Mouse (Mus musculus): ENCODE measurements around the gene Svop. TPM values are rescaled to one million over a fixed set of nuclear protein-coding genes. Genes with fewer than 3 reads are reported as not detected.

The Svop gene
- polyA plus RNA-seq, 1 experiment = 0.35 TPM

GRCm38 (mm10) chr5:114009049-114009448 lies 82.3 kb downstream of the Svop start:
- TF ChIP-seq CTCF (IDR thresholded peaks at IDR 0.05; ENCODE audit: borderline replicate concordance, insufficient read depth, low read length) = no peak
- Histone ChIP-seq H3K27ac (ENCODE audit: insufficient read depth, low read length) (no peak overlapping the region), H3K4me1 (ENCODE audit: control insufficient read depth, insufficient read depth, low read length) (no peaks in the 10 kb centered on the region), H3K4me3 (ENCODE audit: insufficient read depth, low read length) (no peak overlapping the region)

- no peak overlapping the region for H3K4me3 ChIP-seq (ENCODE audit: insufficient read depth, low read length)
- no peaks in the 10 kb centered on the region for H3K4me1 ChIP-seq (ENCODE audit: control insufficient read depth, insufficient read depth, low read length)
- H3K27ac ChIP-seq (ENCODE audit: insufficient read depth, low read length) = no peak overlapping the region
- TF ChIP-seq CTCF (IDR thresholded peaks at IDR 0.05; ENCODE audit: borderline replicate concordance, insufficient read depth, low read length) (no peak), POLR2A (IDR thresholded peaks at IDR 0.05; ENCODE audit: low read depth, low read length) (no peak)
These were observed 83.5 kb downstream of the Svop start for GRCm38 (mm10) chr5:114007753-114008453.

- TF ChIP-seq CTCF (IDR thresholded peaks at IDR 0.05; ENCODE audit: borderline replicate concordance, insufficient read depth, low read length) (no peak), POLR2A (IDR thresholded peaks at IDR 0.05; ENCODE audit: low read depth, low read length) (no peak)
- Histone ChIP-seq H3K4me3 (ENCODE audit: insufficient read depth, low read length) (no peak overlapping the region), H3K4me1 (ENCODE audit: control insufficient read depth, insufficient read depth, low read length) (no peaks in the 10 kb centered on the region), H3K27ac (ENCODE audit: insufficient read depth, low read length) (no peak overlapping the region)
These were observed 84.4 kb downstream of the Svop start for GRCm38 (mm10) chr5:114006974-114007373.

GRCm38 (mm10) chr5:114005100-114005499 lies 86.3 kb downstream of the Svop start:
- Histone ChIP-seq H3K4me3 (ENCODE audit: insufficient read depth, low read length) (no peak overlapping the region), H3K27ac (ENCODE audit: insufficient read depth, low read length) (no peak overlapping the region), H3K4me1 (ENCODE audit: control insufficient read depth, insufficient read depth, low read length) (no peaks in the 10 kb centered on the region)
- TF ChIP-seq POLR2A (IDR thresholded peaks at IDR 0.05; ENCODE audit: low read depth, low read length) = no peak
- no peak for TF ChIP-seq CTCF (IDR thresholded peaks at IDR 0.05; ENCODE audit: borderline replicate concordance, insufficient read depth, low read length)

GRCm38 (mm10) chr5:114004573-114004972 lies 86.8 kb downstream of the Svop start:
- Histone ChIP-seq H3K27ac (ENCODE audit: insufficient read depth, low read length) (no peak overlapping the region), H3K4me3 (ENCODE audit: insufficient read depth, low read length) (no peak overlapping the region), H3K4me1 (ENCODE audit: control insufficient read depth, insufficient read depth, low read length) (no peaks in the 10 kb centered on the region)
- no peak for TF ChIP-seq CTCF (IDR thresholded peaks at IDR 0.05; ENCODE audit: borderline replicate concordance, insufficient read depth, low read length)
- TF ChIP-seq POLR2A (IDR thresholded peaks at IDR 0.05; ENCODE audit: low read depth, low read length) = no peak

GRCm38 (mm10) chr5:114003542-114003941 lies 87.8 kb downstream of the Svop start, which contains the start of gene Dao:
TSS of gene Dao (plus strand) at chr5:114003703.
- no peaks in the 10 kb centered on the region for H3K4me1 ChIP-seq (ENCODE audit: control insufficient read depth, insufficient read depth, low read length)
- no peak within 1 kb of the TSS for H3K27ac ChIP-seq (ENCODE audit: insufficient read depth, low read length)
- H3K4me3 ChIP-seq (ENCODE audit: insufficient read depth, low read length) = no peak within 1 kb of the TSS
- no peak for TF ChIP-seq POLR2A (IDR thresholded peaks at IDR 0.05; ENCODE audit: low read depth, low read length)
- TF ChIP-seq CTCF (IDR thresholded peaks at IDR 0.05; ENCODE audit: borderline replicate concordance, insufficient read depth, low read length) = no peak

GRCm38 (mm10) chr5:113999382-113999781 lies 92.0 kb downstream of the Svop start:
- H3K27ac ChIP-seq (ENCODE audit: insufficient read depth, low read length) = no peak overlapping the region
- H3K4me1 ChIP-seq (ENCODE audit: control insufficient read depth, insufficient read depth, low read length) = peaks cover 5% of the 10 kb centered on the region
- TF ChIP-seq POLR2A (IDR thresholded peaks at IDR 0.05; ENCODE audit: low read depth, low read length) = no peak
- no peak for TF ChIP-seq CTCF (IDR thresholded peaks at IDR 0.05; ENCODE audit: borderline replicate concordance, insufficient read depth, low read length)
- H3K4me3 ChIP-seq (ENCODE audit: insufficient read depth, low read length) = no peak overlapping the region

- Histone ChIP-seq H3K27ac (ENCODE audit: insufficient read depth, low read length) (no peak overlapping the region), H3K4me1 (ENCODE audit: control insufficient read depth, insufficient read depth, low read length) (peaks cover 8% of the 10 kb centered on the region), H3K4me3 (ENCODE audit: insufficient read depth, low read length) (no peak overlapping the region)
- no peak for TF ChIP-seq POLR2A (IDR thresholded peaks at IDR 0.05; ENCODE audit: low read depth, low read length)
- TF ChIP-seq CTCF (IDR thresholded peaks at IDR 0.05; ENCODE audit: borderline replicate concordance, insufficient read depth, low read length) = no peak
These were observed 94.9 kb downstream of the Svop start for GRCm38 (mm10) chr5:113996458-113996857.

- H3K4me1 ChIP-seq (ENCODE audit: control insufficient read depth, insufficient read depth, low read length) = peaks cover 23% of the 10 kb centered on the region
- H3K27ac ChIP-seq (ENCODE audit: insufficient read depth, low read length) = peak within 1 kb of the TSS; percentile 97
- no peak for TF ChIP-seq CTCF (IDR thresholded peaks at IDR 0.05; ENCODE audit: borderline replicate concordance, insufficient read depth, low read length)
- TF ChIP-seq POLR2A (IDR thresholded peaks at IDR 0.05; ENCODE audit: low read depth, low read length) = peak; percentile 74
- H3K4me3 ChIP-seq (ENCODE audit: insufficient read depth, low read length) = peak within 1 kb of the TSS; percentile 69
These were observed 97.6 kb downstream of the Svop start, which contains the start of gene Ssh1 for GRCm38 (mm10) chr5:113993487-113994465. TSS of gene Ssh1 (minus strand) at chr5:113993894.

Data from embryonic fibroblast, embryonic 13.5 days (primary cell).